ENCODE assay signal across 21 mouse cellular contexts in genomic region chr5:73324526-73325170, GRCm38 (mm10).
"Had no signal": no experiment of that assay in that cellular context is flagged by ENCODE, and none has a peak within 500 bp of the region (broad histone marks: within the 10 kb centered on the region; RNA-seq: fewer than 3 reads in every experiment).

No protein-coding gene starts in this region.

- H3K4me3 ChIP-seq: limb, embryonic 12.5 days; limb, embryonic 15.5 days; midbrain, embryonic 12.5 days; midbrain, embryonic 15.5 days; neural tube, embryonic 12.5 days; neural tube, embryonic 15.5 days; stomach, embryonic 15.5 days had no signal

- DNase-seq: kidney, postnatal 14 days; kidney, postnatal 4 days; left cerebral cortex, postnatal 4 days; liver, postnatal 0 days; lung, embryonic 14.5 days; right cerebral cortex, adult 18-20 months; right cerebral cortex, postnatal 14 days; right cerebral cortex, postnatal 4 days; spleen, adult 18-20 months; thymus, adult 2 months; thymus, postnatal 14 days; thymus, postnatal 4 days had no signal

- H3K27ac ChIP-seq: limb, embryonic 12.5 days; limb, embryonic 15.5 days; liver, embryonic 14.5 days; macrophage; midbrain, embryonic 12.5 days; midbrain, embryonic 15.5 days; neural tube, embryonic 12.5 days; neural tube, embryonic 15.5 days; stomach, embryonic 15.5 days had no signal

- H3K27me3 ChIP-seq: limb, embryonic 12.5 days; limb, embryonic 15.5 days; midbrain, embryonic 12.5 days; midbrain, embryonic 15.5 days; neural tube, embryonic 12.5 days; neural tube, embryonic 15.5 days; stomach, embryonic 15.5 days had no signal

- H3K9me3 ChIP-seq: limb, embryonic 12.5 days; limb, embryonic 15.5 days; midbrain, embryonic 12.5 days; midbrain, embryonic 15.5 days; neural tube, embryonic 12.5 days; neural tube, embryonic 15.5 days; stomach, embryonic 15.5 days had no signal

- H3K36me3 ChIP-seq: limb, embryonic 15.5 days; neural tube, embryonic 12.5 days; stomach, embryonic 15.5 days had no signal

- H3K4me1 ChIP-seq: limb, embryonic 12.5 days; limb, embryonic 15.5 days; midbrain, embryonic 12.5 days; midbrain, embryonic 15.5 days; neural tube, embryonic 12.5 days; neural tube, embryonic 15.5 days; stomach, embryonic 15.5 days had no signal
